Mouse (Mus musculus): ENCODE results near the gene Nup107.
A peak's percentile ranks its signal among the peaks of the same experiment; 100 is the strongest.
"Not testable (repeated sequence)": the region's sequence is repeated elsewhere in the genome, so short reads cannot be mapped to it uniquely, and the experiment has no call there.

Nup107 gene

DNA sequence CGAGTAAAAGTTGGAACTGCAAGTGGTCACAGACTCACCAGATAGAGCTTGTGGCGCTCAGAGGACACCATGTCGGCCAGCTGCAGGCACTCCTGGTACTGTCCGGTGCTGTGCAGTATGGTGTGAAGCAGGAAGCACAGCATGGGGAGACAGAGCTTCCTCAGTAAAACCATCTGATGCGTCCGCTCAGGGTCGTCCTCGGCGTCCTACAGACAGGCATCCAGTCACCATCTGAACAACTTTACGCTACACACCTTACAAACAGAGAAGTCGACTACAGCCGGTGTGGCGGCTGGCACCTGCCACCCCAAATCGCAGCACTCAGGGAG, 41.3 kb downstream of the Nup107 start:
- DNase-seq (ENCODE audit: low spot score), result no peak

- no peak for DNase-seq (ENCODE audit: low spot score)
These were observed 41.8 kb downstream of the Nup107 start for GRCm38 (mm10) chr10:117750529-117751281.

DNA sequence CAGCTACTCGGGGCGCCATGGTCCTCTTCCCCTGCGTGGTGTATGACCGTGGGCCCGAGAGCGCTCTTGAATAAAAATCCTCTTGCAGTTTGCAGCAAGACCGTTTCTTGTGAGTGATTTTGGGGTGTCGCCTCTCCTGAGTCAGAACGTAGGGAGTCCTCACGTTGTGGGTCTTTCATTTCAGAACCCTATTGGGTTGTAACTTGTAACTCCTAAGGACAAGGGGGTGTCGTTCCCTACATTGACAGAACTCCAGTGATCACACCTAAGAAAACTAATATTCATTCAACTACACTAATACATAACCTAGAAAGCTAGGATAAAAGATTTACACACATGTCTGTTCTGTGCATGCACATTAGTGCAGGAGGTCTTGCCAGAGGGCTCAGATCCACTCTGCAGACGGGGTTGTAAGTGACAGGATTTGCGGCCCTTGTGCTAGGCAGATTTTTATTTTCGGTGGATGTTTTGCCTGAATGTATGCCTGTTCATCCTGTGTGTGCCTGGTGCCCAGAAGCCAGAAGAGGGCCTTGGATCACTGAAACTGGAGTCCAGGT, 42.6 kb downstream of the Nup107 start:
- DNase-seq (ENCODE audit: low spot score), result no peak

DNA sequence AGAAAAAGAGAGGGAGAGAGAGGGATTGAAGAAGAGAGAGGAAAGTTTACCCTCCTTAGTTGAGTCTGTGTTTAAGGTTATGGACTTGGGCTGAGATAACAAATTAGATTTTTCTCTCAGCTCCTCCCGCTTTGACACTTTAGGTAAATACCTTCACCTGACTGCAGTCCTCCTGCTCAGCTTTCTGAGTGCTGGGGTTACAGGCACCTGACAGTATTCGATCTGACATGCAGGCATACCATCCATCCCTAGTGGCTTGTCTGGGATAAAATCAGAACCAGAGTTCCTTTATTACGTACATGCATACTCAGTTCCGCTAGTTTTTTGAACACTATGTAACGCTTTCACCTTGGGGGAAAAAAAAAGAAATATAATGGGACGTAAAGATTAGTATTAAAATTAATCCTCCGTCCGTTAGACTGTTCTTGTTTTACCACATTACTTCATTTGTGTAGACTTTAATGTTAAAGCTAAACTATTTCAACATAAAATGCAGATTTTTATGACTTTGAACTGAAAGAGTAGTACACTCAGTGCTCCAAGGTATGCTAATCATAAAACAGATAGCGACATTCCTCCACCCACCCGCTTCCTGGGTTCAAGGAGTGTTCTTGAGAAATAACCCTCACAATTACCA, 43.3 kb downstream of the Nup107 start:
- DNase-seq (ENCODE audit: low spot score), result no peak

DNA sequence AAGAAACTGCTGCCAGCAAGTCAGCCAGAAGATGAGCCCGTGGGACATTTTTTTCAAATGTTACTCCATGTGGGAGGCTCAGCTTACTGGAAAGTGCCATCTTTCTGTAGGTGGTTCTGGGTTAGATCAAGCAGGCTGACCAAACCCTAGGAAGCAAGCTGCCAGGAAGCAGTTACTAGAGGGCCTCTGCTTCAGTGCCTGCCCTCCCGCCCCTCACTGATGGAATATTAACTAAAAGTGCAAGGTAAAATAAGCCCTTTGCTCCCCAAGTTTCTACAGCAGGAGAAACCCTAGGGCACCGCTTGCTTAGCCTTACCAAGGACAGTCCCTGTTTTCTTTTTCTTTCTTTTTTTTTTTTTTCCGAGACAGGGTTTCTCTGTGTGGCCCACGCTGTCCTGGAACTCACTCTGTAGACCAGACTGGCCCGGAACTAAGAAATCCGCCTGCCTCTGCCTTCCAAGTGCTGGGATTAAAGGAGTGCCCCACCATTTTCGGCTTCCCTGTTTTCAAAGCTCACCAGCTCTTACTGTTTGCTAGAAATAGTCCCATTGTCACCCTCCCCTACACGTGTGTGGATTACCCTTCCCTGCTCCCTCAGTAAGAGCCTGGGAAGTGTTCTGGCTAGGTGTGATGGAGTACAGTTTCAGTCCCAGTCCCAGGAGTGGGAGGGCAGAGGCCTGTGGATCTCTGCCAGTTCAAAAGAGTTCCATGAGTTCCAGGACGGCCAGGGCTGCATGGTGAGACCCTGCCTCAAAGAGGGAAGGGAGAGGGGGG, 44.0 kb downstream of the Nup107 start:
- no peak for DNase-seq (ENCODE audit: low spot score)

- no peak for DNase-seq (ENCODE audit: low spot score)
These were observed 44.8 kb downstream of the Nup107 start for GRCm38 (mm10) chr10:117747711-117748110.

- peak; percentile 95 for DNase-seq (ENCODE audit: low spot score)
These were observed 46.1 kb downstream of the Nup107 start, which contains the start of gene Slc35e3 for GRCm38 (mm10) chr10:117746297-117746883. TSS of gene Slc35e3 (minus strand) at chr10:117746365.

GRCm38 (mm10) chr10:117745570-117746296, 46.8 kb downstream of the Nup107 start:
- peak; percentile 13 for DNase-seq (ENCODE audit: low spot score)

DNA sequence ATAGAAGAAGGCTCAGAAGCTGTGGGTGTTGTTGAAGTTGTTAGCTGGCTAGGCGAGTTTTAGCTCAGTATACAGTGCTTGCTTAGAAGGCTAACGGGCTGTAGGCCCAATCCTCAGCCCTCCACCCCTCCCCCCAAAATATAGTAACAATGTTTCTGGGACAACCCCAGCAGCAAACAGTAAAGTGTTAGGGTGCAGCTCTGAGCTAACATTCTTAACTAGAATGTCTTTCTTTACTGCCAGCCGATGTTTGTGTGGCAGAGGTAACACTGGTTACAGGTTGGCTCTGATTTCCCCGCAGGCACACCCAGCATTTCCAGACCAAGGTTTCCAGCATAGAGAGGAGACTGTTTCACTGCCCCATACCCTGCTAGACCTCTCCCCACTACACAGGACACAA, 48.6 kb downstream of the Nup107 start:
- DNase-seq (ENCODE audit: low spot score), result no peak

GRCm38 (mm10) chr10:117743182-117743581, 49.3 kb downstream of the Nup107 start:
- no peak for DNase-seq (ENCODE audit: low spot score)

- no peak for DNase-seq (ENCODE audit: low spot score)
These were observed 49.9 kb downstream of the Nup107 start for GRCm38 (mm10) chr10:117742618-117743017.

GRCm38 (mm10) chr10:117741698-117742475, 50.6 kb downstream of the Nup107 start:
- no peak for DNase-seq (ENCODE audit: low spot score)

GRCm38 (mm10) chr10:117740921-117741320, 51.6 kb downstream of the Nup107 start:
- DNase-seq (ENCODE audit: low spot score), result no peak

DNA sequence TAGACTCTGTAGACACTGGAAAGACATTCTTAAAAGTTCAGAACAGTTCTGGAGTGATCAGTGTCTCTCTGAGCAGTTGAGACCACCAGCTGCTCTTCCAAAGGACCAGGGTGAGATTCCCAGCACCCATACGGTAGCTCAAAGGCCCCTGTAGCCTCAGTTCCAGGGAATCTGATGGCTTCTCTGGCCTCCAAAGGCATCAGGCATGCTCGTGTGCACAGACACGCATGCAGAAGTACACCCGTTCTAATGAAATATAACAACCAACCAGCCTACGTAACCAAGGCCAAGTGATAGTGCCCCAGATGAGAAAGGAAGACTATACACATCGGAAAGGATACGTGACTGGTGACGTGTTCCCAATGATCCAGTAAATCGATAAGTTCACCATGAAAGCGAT, 52.3 kb downstream of the Nup107 start:
- DNase-seq (ENCODE audit: low spot score), result no peak

DNA sequence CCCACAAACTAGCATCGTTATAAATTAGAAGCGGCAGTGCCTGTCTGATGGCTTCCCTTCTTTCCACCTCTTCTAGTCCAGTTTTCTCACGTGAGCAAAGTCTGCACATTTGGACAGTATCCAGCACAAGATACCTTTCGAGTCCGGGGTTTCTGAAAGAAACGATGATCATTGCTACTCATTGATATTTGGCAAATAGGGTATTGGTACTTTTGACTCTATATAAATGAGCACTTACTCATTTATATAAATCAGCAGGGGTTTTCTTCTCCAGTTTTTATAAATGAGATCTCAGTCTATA, 52.9 kb downstream of the Nup107 start:
- no peak for DNase-seq (ENCODE audit: low spot score)

GRCm38 (mm10) chr10:117738928-117739647, 53.4 kb downstream of the Nup107 start:
- DNase-seq (ENCODE audit: low spot score), result no peak

DNA sequence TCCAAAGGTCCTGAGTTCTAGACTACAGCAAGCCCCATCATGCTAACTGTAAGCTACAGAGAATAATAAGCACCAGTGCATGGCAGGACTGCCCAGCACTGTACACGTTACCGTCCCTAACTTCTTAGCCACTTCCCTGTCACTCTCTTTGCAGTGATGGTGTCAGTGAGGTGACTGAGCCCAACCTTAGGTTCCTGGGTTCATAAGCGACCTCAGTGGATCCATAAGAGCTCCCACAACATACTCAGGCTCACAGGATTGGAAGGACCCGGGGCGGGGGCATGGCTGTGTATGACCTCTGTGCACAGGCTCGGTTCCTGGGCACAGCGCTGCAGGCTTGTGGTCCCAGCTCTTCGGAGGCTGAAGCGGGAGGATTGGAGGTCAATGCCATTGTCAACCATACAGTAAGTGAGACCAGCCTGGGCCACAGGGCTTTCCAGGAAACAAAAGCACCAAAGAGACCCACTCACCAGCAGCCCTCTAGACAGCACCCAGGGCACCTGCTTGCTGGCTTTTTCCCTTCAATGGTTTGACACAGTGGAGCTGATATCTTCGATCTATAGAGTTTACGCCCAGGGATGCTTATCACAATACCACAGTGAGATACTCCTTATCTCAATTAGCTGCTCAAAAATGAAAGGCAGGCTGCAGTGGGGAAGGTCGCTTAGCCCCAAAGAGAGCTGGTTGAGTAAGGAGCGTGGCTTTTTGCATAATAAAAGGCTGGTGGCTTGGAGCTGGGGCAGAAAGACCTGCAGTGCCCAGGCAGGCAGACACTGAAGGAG, 54.2 kb downstream of the Nup107 start:
- no peak for DNase-seq (ENCODE audit: low spot score)

GRCm38 (mm10) chr10:117737498-117737897, 55.0 kb downstream of the Nup107 start:
- not testable (repeated sequence) for DNase-seq (ENCODE audit: low spot score)

DNA sequence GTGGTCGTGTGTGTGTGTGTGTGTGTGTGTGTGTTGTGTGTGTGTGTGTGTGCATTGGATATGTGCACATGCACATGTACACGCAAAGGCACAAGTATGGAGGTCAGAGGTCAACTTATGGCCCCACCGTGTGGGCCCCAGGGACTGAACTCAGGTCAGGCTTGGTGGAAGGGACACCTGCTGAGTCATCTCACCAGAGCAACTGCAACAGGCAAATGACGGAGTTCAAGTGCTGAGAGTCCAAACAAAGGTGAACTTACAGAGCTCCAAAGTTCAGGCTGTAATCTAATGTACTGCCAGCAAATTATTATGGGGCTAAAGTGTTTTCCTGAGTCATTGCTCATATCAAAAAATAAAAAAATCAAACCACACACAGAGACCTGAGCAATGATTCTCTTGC, 55.4 kb downstream of the Nup107 start:
- DNase-seq (ENCODE audit: low spot score), result no peak

GRCm38 (mm10) chr10:117736573-117736972, 55.9 kb downstream of the Nup107 start:
- DNase-seq (ENCODE audit: low spot score), result no peak

Measured in T-cell, adult 2 months (primary cell).